Mouse (Mus musculus): Measurements from ENCODE around the gene Fndc1. TPM values are rescaled to one million over a fixed set of nuclear protein-coding genes. Genes with fewer than 3 reads are reported as not detected.

Gene Fndc1
- total and polyA plus RNA-seq, 2 experiments = 0.02 to 0.83 TPM

GRCm38 (mm10) chr17:7840505-7841290 lies 13.6 kb upstream of the Fndc1 start:
- TF ChIP-seq CTCF (IDR thresholded peaks at IDR 0.05; ENCODE audit: low read depth, low read length) (no peak), POLR2A (IDR thresholded peaks at IDR 0.05; ENCODE audit: extremely low read depth, insufficient read depth, low read length) (no peak)
- peak; percentile 55 for DNase-seq (ENCODE audit: extremely low read depth, low read depth, low spot score)
- no peak overlapping the region for H3K27ac ChIP-seq (replicated peaks; ENCODE audit: insufficient read depth, low read depth, low read length)
- no peak overlapping the region for H3K9ac ChIP-seq (ENCODE audit: low read depth, low read length)
- 51% methylated on average over 12 of the region's 12 CpGs for WGBS
- H3K36me3 ChIP-seq (ENCODE audit: control insufficient read depth, insufficient read depth, low read length) = no peaks in the 10 kb centered on the region
- H3K27me3 ChIP-seq (ENCODE audit: control insufficient read depth, insufficient read depth, low read length) = no peaks in the 10 kb centered on the region
- no peaks in the 10 kb centered on the region for H3K4me1 ChIP-seq (ENCODE audit: control insufficient read depth, insufficient read depth, low read length)
- H3K4me3 ChIP-seq (ENCODE audit: insufficient read depth, low read depth, low read length) = no peak overlapping the region
- no peaks in the 10 kb centered on the region for H3K79me2 ChIP-seq (ENCODE audit: control insufficient read depth, insufficient read depth, low read length)

DNA sequence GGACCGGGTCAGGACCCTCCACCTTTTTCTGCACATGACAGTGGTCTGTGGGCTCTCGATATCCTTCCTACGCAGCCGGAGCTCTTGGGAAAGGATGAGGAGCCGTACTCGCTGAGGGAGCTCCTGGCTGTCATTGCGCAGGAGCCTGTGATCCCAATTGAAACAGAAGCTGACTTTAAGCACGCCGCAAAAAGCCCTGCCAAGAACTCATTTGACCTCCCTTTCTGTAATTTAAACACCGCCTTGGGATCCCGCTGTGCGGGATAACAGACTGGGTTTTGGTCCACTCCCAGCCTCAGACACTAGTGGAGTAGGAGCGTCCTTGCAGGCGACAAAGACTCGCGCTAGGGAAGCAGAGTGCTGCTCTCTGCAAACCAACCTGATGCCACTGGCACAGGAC lies 484 bp upstream of the Fndc1 start:
- no peaks in the 10 kb centered on the region for H3K36me3 ChIP-seq (ENCODE audit: control insufficient read depth, insufficient read depth, low read length)
- WGBS = 16% methylated on average over 16 of the region's 16 CpGs
- no peak overlapping the region for H3K9ac ChIP-seq (ENCODE audit: low read depth, low read length)
- no peak for TF ChIP-seq POLR2A (IDR thresholded peaks at IDR 0.05; ENCODE audit: extremely low read depth, insufficient read depth, low read length)
- TF ChIP-seq CTCF (IDR thresholded peaks at IDR 0.05; ENCODE audit: low read depth, low read length) = no peak
- no peak for DNase-seq (ENCODE audit: extremely low read depth, low read depth, low spot score)
- no peaks in the 10 kb centered on the region for H3K79me2 ChIP-seq (ENCODE audit: control insufficient read depth, insufficient read depth, low read length)
- no peaks in the 10 kb centered on the region; the same call in 1 of the 2 replicates for H3K27me3 ChIP-seq (ENCODE audit: control insufficient read depth, insufficient read depth, low read length)
- no peak overlapping the region for H3K4me3 ChIP-seq (ENCODE audit: insufficient read depth, low read depth, low read length)
- H3K27ac ChIP-seq (replicated peaks; ENCODE audit: insufficient read depth, low read depth, low read length) = no peak overlapping the region
- H3K4me1 ChIP-seq (ENCODE audit: control insufficient read depth, insufficient read depth, low read length) = no peaks in the 10 kb centered on the region

DNA sequence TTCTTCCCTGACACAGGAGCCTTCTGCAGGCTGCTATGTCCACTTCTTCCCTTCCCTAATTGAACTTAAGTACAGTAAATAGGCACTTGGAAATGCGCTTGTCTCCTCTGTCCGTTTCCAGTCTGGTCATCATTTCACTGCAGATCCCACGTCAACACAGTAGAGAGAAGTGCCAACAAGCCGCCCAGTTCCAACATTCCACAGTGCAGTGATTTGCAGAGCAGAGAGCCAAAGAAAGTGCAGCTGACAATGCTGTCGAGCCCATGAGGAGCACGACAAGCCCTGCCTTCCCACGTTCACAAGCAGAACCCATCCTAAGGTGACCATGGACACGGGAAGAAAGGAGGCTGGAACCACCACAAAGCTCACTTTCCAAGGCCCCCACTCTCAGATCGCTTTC lies 1.7 kb downstream of the Fndc1 start:
- H3K27me3 ChIP-seq (ENCODE audit: control insufficient read depth, insufficient read depth, low read length) = no peaks in the 10 kb centered on the region; the same call in 1 of the 2 replicates
- no peaks in the 10 kb centered on the region for H3K36me3 ChIP-seq (ENCODE audit: control insufficient read depth, insufficient read depth, low read length)
- H3K4me1 ChIP-seq (ENCODE audit: control insufficient read depth, insufficient read depth, low read length) = no peaks in the 10 kb centered on the region
- 51% methylated on average over 9 of the region's 9 CpGs for WGBS
- H3K9ac ChIP-seq (ENCODE audit: low read depth, low read length) = no peak overlapping the region
- no peak for TF ChIP-seq POLR2A (IDR thresholded peaks at IDR 0.05; ENCODE audit: extremely low read depth, insufficient read depth, low read length)
- TF ChIP-seq CTCF (IDR thresholded peaks at IDR 0.05; ENCODE audit: low read depth, low read length) = no peak
- H3K79me2 ChIP-seq (ENCODE audit: control insufficient read depth, insufficient read depth, low read length) = no peaks in the 10 kb centered on the region
- no peak for DNase-seq (ENCODE audit: extremely low read depth, low read depth, low spot score)
- H3K27ac ChIP-seq (replicated peaks; ENCODE audit: insufficient read depth, low read depth, low read length) = no peak overlapping the region
- no peak overlapping the region for H3K4me3 ChIP-seq (ENCODE audit: insufficient read depth, low read depth, low read length)

DNA sequence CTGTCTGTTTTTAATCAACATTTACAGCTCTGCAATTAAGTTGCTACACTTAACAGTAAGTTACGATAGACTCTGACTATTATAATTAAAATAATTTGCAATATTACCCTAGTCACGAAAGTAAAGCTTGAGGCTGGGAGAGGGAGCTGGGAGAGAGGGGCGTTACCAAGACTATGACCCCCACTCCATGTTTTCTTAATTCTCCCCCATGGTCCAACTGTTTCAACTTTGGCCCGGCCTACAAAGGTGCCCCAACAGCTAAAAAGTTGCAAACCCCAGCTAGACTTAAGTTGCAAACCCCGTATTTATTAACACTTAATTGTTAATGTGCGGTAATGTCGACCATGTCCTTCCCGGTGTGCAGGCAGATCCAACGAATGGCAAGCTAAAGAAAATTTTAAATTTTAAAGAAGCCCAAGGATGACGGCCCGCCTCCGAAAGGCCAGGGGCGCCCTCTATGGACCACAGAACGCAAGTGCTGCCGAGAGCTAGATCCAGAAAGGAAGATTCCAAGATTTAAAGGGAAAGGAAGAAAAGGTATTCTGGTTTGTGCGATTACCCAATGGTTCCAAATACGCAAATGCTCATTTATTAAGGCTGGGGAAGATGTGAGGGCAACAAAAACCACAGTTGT lies 5.4 kb downstream of the Fndc1 start:
- TF ChIP-seq POLR2A (IDR thresholded peaks at IDR 0.05; ENCODE audit: extremely low read depth, insufficient read depth, low read length) (no peak), CTCF (IDR thresholded peaks at IDR 0.05; ENCODE audit: low read depth, low read length) (peak; percentile 67)
- no peak for DNase-seq (ENCODE audit: extremely low read depth, low read depth, low spot score)
- 31% methylated on average over 17 of the region's 17 CpGs for WGBS

DNA sequence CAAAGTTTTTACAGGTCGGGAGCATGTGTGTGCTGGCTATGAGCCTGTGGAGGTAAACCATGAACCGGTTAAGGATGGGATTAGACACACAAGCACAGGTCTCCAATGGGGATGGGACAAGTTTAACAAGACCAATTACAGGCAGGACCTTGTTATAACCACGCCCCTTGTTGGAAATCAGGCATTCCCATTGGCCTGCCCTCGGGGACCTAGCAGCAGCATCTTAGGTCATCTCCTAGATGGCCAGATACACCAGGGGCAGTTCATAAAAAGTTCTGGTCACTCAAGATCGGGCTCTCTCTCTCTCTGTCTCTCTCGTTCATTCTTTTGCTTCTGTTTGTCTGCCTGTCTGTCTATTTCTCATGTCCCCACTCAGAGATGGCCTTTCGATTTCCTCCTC lies 6.9 kb downstream of the Fndc1 start:
- Histone ChIP-seq H3K4me1 (ENCODE audit: control insufficient read depth, insufficient read depth, low read length) (no peaks in the 10 kb centered on the region), H3K4me3 (ENCODE audit: insufficient read depth, low read depth, low read length) (no peak overlapping the region), H3K27ac (replicated peaks; ENCODE audit: insufficient read depth, low read depth, low read length) (no peak overlapping the region), H3K9ac (ENCODE audit: low read depth, low read length) (no peak overlapping the region), H3K36me3 (ENCODE audit: control insufficient read depth, insufficient read depth, low read length) (no peaks in the 10 kb centered on the region), H3K79me2 (ENCODE audit: control insufficient read depth, insufficient read depth, low read length) (no peaks in the 10 kb centered on the region), H3K27me3 (ENCODE audit: control insufficient read depth, insufficient read depth, low read length) (no peaks in the 10 kb centered on the region)
- TF ChIP-seq CTCF (IDR thresholded peaks at IDR 0.05; ENCODE audit: low read depth, low read length) = no peak
- TF ChIP-seq POLR2A (IDR thresholded peaks at IDR 0.05; ENCODE audit: extremely low read depth, insufficient read depth, low read length) = no peak
- no peak for DNase-seq (ENCODE audit: extremely low read depth, low read depth, low spot score)
- 82% methylated on average over 7 of the region's 7 CpGs for WGBS

More for the DNA sequence above, 5.4 kb downstream of the Fndc1 start:
- Histone ChIP-seq H3K9ac (ENCODE audit: low read depth, low read length) (no peak overlapping the region), H3K4me3 (ENCODE audit: insufficient read depth, low read depth, low read length) (no peak overlapping the region), H3K4me1 (ENCODE audit: control insufficient read depth, insufficient read depth, low read length) (no peaks in the 10 kb centered on the region), H3K79me2 (ENCODE audit: control insufficient read depth, insufficient read depth, low read length) (no peaks in the 10 kb centered on the region), H3K27ac (replicated peaks; ENCODE audit: insufficient read depth, low read depth, low read length) (no peak overlapping the region), H3K27me3 (ENCODE audit: control insufficient read depth, insufficient read depth, low read length) (no peaks in the 10 kb centered on the region), H3K36me3 (ENCODE audit: control insufficient read depth, insufficient read depth, low read length) (no peaks in the 10 kb centered on the region)

- H3K79me2 ChIP-seq (ENCODE audit: control insufficient read depth, insufficient read depth, low read length) = no peaks in the 10 kb centered on the region
- H3K9ac ChIP-seq (ENCODE audit: low read depth, low read length) = no peak overlapping the region
- H3K4me1 ChIP-seq (ENCODE audit: control insufficient read depth, insufficient read depth, low read length) = no peaks in the 10 kb centered on the region
- TF ChIP-seq CTCF (IDR thresholded peaks at IDR 0.05; ENCODE audit: low read depth, low read length) (no peak), POLR2A (IDR thresholded peaks at IDR 0.05; ENCODE audit: extremely low read depth, insufficient read depth, low read length) (no peak)
- no peak for DNase-seq (ENCODE audit: extremely low read depth, low read depth, low spot score)
- no peak overlapping the region for H3K4me3 ChIP-seq (ENCODE audit: insufficient read depth, low read depth, low read length)
- H3K27ac ChIP-seq (replicated peaks; ENCODE audit: insufficient read depth, low read depth, low read length) = no peak overlapping the region
- no peaks in the 10 kb centered on the region for H3K27me3 ChIP-seq (ENCODE audit: control insufficient read depth, insufficient read depth, low read length)
- no peaks in the 10 kb centered on the region for H3K36me3 ChIP-seq (ENCODE audit: control insufficient read depth, insufficient read depth, low read length)
- 72% methylated on average over 2 of the region's 2 CpGs for WGBS
Measured at GRCm38 (mm10) chr17:7816602-7817001, 10.5 kb downstream of the Fndc1 start.

Measured in liver, adult 2 months (tissue).